Mouse (Mus musculus): Measurements from ENCODE around the gene AF067063.
A peak's percentile ranks its signal among the peaks of the same experiment; 100 is the strongest.
"Not testable (repeated sequence)": the region's sequence is repeated elsewhere in the genome, so short reads cannot be mapped to it uniquely, and the experiment has no call there.

AF067063 gene

GRCm38 (mm10) chr13:119830116-119830515 lies at the start of gene AF067063:
AF067063 (minus strand) TSS chr13:119830216.
- not testable (repeated sequence) for DNase-seq

GRCm38 (mm10) chr13:119864395-119864999 lies 34.5 kb upstream of the AF067063 start:
- DNase-seq, result not testable (repeated sequence)

- not testable (repeated sequence) for DNase-seq
Observed at GRCm38 (mm10) chr13:119862399-119862798, 32.4 kb upstream of the AF067063 start.

GRCm38 (mm10) chr13:119839982-119840381 lies 10.0 kb upstream of the AF067063 start:
- DNase-seq, result not testable (repeated sequence)

- DNase-seq, result peak in 1 of 2 experiments; percentile 4
Observed at GRCm38 (mm10) chr13:119837719-119838337, 7.8 kb upstream of the AF067063 start.

- not testable (repeated sequence) for DNase-seq
Observed at GRCm38 (mm10) chr13:119836324-119836811, 6.4 kb upstream of the AF067063 start.

- DNase-seq, result peak in 1 of 2 experiments; percentile 7
Observed at GRCm38 (mm10) chr13:119835320-119836056, 5.5 kb upstream of the AF067063 start, which contains the start of gene D13Ertd608e. D13Ertd608e (plus strand) TSS chr13:119836006.

GRCm38 (mm10) chr13:119817579-119818206 lies 12.3 kb downstream of the AF067063 start:
- no peak for DNase-seq

GRCm38 (mm10) chr13:119816798-119817197 lies 13.2 kb downstream of the AF067063 start:
- no peak for DNase-seq

GRCm38 (mm10) chr13:119810031-119810430 lies 20.0 kb downstream of the AF067063 start:
- no peak for DNase-seq

GRCm38 (mm10) chr13:119808937-119809336 lies 21.1 kb downstream of the AF067063 start:
- no peak for DNase-seq

GRCm38 (mm10) chr13:119797656-119798055 lies 32.4 kb downstream of the AF067063 start:
- DNase-seq, result no peak

GRCm38 (mm10) chr13:119792791-119793404 lies 37.1 kb downstream of the AF067063 start:
- no peak for DNase-seq

GRCm38 (mm10) chr13:119791580-119792135 lies 38.4 kb downstream of the AF067063 start:
- no peak for DNase-seq

GRCm38 (mm10) chr13:119790761-119791579 lies 39.0 kb downstream of the AF067063 start, which contains the start of gene Zfp131:
Zfp131 (minus strand) TSS chr13:119790889.
- DNase-seq, result peak; percentile 86 to 91

GRCm38 (mm10) chr13:119789851-119790717 lies 39.9 kb downstream of the AF067063 start:
- DNase-seq, result peak; percentile 21 to 28

- no peak for DNase-seq
Observed at GRCm38 (mm10) chr13:119783581-119783980, 46.4 kb downstream of the AF067063 start.

All from thymus, adult 18-20 months (tissue).